Mouse (Mus musculus) monocyte, adult 5-6 weeks (primary cell): ENCODE data around the gene Rbm39. TPM values are rescaled to one million over a fixed set of nuclear protein-coding genes. Genes with fewer than 3 reads are reported as not detected.

ENCODE experiments used
- ATAC-seq: fragments of 153-309, 156-312 bp; replicated peaks from 2 replicates; pipeline ENCODE4 v1.8.0; 2017; ENCODE audit warnings: mild to moderate bottlenecking; ENCODE audit not compliant: low TSS enrichment, insufficient number of reproducible peaks, severe bottlenecking, poor library complexity, low FRiP score
- total RNA-seq: library from RNA; stranded (forward); fragments of 200-1000, 200-491, 200-594 nt; gene quantifications from 3 replicates; pipeline ENCODE4 v1.2.3, GENCODE M21; 2017

Gene Rbm39
- total RNA-seq, 1 experiment from 2014 or later: 1,708 TPM

DNA sequence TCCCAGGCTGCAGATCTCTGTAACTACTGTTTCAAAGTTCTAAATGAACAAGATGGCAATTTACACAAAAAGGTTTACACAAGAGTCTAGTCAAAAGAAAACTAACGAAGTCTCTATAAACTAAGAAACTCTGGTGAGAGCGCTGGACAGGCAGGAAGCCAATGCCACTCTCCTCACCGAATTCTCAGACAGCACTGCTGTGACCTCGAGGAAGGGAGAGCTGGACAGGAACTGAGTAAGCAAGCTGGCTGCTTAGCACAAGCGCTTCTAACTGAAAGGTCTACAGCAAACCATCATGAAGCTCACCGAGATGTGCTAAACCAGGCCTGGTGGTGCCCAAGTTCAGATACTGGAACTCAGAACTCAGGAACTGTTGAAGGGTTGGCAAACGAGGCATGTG, 9.2 kb upstream of the Rbm39 start:
- 0 out of 2 replicates have a peak, but pooled peaks have one; percentile 6 for ATAC-seq

DNA sequence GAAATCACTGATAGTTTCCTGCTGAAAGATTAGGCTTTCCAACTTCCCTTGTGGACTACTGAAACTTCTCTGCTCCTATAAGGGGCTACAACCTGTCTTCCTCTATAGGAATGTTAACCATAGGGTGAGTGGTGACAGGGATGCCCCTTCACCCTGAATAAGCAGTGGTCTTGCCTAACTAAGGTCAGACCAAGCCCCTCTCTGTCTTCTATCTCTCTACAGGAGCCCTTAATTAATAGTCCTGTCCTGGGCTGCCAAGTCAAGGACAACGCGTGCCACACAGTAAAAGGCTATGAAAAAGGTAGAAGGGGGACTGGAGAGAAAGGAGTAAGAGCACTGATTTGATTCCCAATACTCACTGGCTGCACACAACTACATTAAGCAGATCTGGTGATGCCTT, 1.6 kb upstream of the Rbm39 start:
- no peak for ATAC-seq

DNA sequence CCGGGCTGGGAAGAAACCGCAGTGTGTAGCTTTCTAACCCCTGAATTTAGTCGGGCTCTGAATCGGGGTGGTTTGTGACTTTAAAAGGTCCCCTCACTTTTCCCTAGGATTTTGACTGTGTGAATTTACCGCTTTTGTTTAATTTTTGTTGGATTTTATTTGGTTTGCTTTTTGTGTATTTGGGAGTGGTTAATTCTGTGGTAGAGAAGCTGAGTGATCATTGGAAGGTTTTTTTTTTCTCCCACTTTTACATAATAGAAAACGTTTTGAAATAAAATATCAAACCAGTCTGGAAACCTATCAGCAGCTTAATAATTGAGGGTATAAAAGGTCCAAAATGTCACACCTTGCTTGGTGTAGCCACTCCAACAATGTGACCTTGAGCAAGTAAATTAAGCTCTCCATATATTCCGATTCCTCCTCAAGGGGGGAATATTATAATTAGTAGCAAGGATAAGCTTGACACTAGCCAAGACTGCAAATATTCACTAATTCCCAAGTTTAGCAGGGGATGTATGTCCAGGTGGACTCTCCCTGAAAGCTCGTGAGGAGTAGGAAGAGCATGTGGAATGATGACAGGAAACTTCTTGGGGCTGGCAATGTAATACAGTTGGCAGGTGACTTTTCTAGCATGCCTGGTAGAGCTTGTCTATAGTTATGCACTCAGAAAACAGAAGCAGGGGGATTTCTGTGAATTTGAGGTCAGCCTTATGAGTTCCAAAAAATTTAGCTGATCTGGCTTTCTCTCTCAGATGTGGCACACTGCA, 969 bp upstream of the Rbm39 start:
- ATAC-seq: no peak; the same call in 1 of the 2 replicates

DNA sequence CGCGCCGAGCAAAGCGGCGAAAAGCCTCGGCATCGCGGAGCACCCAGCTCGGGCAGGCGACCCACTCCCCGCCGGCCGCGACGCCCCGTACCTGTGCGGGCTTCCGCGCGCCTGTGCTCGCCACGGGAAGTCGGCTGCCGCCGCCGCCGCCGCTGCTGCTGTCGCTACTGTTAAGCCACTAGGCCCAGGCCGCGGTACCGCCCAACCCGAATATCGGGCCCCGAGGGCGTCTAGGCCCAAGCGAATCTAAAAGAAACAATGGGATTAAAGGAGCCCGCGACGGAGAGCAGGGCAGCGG, 293 bp downstream of the Rbm39 start:
- no peak for ATAC-seq

DNA sequence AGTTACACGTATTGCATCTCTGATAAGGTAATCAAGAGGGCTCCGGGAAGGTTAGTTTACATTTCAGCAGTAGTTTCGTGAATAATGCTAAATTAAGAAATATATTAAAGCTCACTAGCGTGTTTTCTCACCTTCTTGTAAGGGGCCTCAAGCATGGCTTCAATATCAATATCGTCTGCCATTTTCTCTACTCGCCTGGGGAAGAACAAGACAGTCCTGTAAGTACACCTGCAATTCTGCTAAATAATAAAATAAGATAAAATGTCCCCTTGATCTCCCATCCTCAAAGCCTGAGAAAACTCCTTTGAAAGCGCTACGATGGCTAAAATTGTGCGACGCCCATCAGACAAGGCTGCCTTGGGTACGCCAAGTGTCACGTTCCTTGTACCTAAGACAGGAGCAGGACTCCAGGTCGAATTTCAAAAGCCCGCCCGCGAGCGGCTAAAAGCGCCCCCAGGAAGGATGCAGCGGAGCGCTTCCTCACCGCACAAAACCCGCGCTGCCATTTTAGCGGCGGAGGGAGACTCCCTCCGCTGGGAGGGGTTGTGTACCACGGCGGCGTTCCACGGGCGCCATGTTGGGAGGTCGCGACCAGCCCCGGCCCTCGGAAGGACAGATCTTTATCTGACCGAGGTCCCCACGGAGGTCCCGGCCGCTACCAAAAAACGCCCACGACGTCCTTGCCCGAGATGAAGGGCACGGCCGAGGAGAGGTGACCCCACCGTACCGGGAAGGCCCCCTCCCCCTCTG, 817 bp downstream of the Rbm39 start:
- ATAC-seq: peak; percentile 63

DNA sequence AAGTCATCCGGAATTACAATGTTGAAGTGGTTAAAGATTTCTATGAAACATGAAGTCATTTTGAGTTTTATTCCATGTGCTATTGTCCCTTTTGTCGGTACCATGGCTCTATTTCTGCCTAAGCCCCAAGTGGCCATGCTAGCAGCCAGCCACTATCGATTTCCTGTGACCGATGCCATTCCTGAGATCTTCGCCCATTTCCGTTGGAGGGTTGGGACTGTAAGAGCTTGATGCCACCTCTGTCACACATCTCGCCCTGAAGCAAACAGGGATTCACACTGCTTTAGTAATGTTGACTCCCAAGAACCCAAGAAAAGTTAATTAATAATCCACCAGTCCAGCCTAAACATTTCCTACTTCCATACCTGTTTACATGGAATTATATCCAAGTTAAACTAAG, 2.4 kb downstream of the Rbm39 start:
- no peak for ATAC-seq

DNA sequence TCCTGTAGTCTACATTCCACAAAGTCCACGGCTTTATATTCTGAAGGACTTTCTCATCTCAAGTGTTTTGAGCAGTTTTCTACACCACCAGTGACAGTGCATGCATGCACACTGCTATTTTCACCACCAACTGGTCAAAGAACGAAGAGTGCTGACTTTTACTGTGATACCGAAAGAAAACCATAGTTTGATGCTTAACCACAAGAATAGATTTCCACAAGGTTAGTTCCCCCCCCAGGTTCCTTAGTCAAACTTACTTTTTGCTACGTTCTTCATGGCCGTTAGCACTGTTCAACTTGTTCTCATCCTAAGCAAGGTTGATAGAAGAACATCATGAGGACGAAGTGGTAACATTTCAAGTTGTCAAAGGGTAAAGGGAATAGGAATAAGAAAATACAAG, 3.0 kb downstream of the Rbm39 start:
- no peak for ATAC-seq

DNA sequence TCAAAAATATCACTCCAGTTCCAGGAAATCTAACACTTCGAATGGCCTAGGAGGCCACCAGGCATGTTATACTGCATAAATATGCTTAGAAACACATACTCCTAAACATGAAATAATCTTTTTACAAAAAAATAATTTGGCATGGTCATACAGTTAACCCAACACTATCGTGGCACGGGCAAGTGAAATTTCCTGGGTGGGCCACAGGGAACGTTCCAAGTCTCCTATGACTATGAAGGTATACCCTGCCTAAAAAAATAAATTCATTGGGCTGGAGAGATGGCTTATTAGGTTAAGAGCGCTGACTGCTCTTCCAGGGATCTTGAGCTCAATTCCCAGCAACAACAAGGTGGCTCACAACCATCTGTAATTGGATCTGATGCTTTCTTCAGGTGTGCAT, 13.5 kb downstream of the Rbm39 start:
- no peak for ATAC-seq

DNA sequence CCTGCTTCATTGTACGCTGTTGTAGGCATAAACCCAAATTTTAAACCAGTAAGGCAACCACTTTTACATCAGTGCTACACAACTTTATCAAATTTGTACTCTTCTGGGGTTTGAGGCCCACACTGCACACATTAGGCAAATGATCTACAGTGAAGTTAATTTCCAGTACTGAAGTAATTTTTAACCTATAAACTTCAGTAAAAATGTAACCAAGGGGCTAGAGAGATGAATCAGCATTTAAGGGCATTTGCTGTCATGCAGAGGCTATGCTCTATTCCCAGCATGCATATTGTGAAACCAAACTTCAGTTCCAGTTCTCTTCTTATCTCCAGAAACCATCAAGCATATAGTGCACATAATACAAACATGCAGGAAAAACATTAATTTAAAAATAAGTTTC, 14.6 kb downstream of the Rbm39 start:
- no peak for ATAC-seq

DNA sequence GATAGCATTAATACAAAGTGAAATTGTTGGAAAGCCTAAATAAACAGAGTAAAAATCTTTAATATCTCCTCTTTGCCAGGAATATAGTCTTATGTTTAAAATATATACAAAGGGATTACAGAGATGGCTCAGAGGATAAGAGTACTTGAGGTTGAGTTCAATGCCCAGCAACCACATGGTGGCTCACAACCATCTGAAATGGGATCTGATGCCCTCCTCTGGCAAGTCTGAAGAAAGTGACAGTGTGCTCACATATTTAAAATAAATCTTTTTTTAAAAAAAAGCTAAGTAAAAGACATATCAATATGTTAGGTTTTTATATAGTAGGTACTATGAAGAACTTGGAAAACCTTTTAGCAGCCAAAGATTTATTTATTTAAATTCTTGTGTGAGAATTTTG, 28.5 kb downstream of the Rbm39 start:
- ATAC-seq: no peak

DNA sequence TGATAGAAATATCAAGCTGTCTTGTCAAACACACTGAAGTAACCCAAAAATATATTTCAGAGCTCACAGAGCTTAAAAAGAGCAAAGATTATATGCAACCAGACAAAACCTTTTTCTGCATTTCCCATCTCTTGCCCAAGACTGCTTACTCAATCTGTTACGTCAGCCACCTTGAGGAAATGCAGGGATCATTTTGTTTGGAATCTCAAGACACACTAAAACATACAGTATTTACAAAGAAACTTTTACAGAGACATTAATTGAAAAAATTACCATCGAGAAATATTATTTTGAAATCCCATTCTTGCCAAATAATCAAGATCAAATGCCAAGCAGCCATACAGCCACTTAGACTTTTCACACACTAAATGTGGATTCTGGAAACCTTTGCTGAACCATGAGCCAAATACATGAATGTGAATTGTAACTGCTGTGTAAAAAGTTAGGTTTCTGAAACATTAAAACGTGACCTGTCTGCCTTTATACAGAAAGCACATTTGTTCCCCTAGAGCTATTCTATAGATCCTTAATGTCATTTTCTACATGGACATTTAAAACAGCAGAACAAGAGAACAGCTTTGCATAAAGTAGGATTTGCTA, 32.6 kb downstream of the Rbm39 start:
- no peak for ATAC-seq

DNA sequence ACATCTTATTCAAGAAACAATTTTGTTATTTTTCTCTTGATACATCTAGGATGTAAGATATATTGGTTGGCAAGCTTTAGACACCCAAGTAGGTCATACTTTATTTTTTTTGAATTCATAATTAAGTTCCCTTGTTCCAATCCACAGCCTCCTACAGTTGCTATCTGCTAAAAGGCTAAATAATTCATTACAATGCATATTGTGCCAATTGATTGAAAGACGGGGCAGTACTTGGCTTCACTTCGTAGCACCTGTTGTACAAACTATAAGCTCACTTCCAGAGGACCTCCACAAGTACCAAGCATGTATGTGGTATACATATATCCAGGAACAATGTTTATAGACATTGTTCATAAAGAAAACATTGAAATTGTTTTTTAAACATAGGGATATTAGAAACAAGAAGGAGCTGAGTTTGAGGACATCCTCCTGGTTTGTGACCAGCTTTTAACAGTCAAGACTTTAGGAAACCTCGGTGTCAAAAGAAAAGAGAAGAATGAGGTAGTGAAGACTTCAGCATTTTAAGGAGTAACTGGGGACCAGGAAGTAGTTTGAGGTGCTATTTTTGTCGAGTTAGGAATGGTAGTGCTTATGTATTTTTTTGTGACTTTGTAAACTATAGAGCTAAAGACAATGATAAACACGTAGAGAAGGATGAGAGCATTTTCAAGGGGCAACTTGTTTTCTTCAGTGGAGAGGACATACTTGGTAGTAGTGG, 33.6 kb downstream of the Rbm39 start:
- no peak for ATAC-seq

DNA sequence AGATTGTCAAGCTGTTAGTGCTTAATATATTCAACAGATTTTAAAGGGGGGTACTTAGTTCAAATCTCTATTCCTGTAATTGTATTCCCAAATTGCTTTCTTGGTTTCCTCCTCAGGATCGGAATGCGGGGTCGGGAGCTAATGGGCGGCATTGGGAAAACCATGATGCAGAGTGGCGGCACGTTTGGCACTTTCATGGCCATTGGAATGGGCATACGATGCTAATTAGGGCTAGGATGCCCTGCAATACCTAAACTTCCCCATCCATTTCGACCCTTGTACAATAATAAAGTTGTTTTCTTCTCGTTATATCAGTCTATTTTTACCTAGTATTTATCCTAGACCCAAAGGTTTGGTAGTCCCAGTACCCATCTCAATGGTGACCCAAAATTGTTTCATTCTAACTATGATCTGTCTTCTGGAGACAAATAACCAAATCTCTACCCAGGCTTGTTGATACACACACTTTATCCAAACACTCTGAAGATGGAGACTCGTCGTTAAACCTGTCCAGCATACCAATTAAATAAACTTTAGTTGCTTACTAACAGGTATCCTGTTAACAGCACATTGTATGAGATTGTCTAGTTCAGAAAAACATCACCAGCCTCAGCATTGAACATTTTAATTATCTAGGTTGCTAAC, 34.4 kb downstream of the Rbm39 start:
- no peak for ATAC-seq

DNA sequence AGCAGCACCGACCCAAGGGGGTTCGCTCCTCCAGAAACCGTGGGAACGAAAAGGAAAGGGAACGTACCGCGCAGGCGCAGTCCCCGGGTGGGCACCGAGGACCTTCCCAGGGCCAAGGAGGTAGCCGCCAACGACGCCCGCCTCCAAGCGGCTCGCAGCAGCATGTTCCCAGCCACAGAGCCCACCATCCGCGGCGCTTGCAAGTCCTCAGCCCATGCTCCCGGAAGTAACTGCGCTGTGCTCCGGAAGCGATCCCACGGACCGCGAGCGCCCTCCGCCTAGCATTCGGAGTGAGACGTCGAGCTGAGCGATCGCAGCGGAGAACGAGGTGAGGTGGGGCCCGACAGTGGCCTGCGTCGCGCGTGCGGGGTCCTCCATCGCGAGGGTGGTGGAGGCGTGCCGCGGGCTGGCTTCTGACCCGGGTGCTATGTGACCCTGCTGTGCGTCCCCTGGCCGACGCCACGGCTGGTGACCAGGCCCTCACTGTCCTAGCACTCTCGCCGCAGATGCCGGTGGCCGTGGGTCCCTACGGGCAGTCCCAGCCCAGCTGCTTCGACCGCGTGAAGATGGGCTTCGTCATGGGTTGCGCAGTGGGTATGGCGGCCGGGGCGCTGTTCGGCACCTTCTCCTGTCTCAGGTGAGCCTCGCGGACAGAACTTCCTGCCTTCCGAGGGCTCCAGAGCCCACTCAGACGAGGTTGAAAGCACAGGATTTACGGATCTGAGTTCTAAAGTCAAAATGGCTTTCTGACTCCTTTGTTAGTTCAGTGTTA, 35.9 kb downstream of the Rbm39 start, which contains the start of the genes Romo1 and Nfs1:
Gene Romo1, plus strand, starts transcription at position 87 of the 772 bp plus-strand sequence.
Gene Nfs1, minus strand, starts transcription at position 234 of the 772 bp plus-strand sequence.
- ATAC-seq: peak; percentile 91

DNA sequence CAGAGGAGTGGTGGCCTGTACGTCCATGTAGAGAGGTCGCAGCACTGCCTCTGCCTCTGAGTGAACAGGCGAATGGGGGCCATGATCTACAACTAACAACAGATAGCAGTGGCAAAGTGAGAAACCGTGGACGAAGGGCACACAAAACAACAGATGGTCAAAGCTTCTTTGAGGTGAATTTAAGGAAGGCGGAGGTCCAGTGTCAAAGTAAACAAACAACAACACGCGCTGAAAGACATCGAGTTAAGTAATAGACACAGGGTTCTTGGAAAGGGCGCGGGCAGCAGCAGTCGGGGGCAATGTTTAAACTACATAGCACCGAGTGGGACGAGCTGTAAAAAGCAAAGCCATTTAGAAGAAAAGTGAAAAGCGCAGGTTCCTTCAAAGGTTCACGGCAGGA, 36.7 kb downstream of the Rbm39 start:
- ATAC-seq: no peak

DNA sequence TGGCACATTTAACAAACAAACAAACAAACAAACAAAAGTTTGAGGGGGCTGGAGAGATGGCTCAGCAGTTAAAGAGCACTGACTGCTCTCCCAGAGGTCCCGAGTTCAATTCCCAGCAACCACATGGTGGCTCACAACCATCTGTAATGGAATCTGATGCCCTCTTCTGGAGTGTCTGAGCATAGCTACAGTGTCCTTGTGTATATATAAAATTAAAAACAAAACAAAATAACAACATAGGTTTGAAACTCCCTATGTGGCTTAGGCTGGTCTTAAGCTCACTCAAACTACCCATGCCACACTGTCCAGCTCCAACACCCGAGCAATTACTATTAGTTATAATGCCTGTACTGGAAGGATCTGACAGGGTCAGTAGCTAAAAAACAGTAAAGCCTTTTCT, 37.2 kb downstream of the Rbm39 start:
- no peak for ATAC-seq

DNA sequence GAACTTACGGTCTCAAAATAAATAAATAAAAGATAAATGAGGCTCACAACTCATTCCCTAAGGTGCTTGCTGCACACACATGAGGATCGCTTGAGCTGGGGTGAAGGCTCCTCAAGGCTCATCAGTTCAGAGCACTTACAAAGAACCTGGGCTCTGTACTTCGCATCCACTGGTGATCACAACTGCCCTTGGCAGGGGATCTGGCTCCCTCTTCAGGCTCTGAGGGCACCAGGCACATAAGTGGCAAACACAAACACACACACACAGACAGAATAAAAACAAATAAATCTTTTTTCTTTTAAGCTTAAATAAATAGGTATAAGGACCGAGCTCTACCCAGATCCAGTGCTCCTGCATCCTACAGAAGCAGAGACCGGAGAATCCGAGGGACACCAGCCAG, 44.3 kb downstream of the Rbm39 start:
- no peak for ATAC-seq

DNA sequence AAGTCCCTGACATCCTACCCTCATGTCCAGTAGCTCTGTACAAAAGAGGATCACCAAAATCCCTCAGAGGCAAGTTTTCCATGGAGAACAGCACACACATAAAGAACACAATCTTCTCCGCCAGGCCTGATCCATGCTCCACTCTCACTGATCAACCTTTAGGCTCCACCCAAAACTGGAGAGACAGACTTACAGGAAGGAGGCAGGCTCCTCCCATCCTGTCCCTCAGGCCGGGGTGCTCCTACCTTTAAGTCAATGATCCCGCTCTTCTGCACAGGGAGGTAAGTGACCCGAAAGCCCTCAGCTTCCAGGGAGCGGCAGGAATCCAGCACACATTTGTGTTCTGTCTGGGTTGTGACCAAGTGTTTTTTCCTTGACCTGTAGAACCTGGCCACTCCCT, 45.9 kb downstream of the Rbm39 start:
- ATAC-seq: no peak
